Mouse (Mus musculus) left cerebral cortex, postnatal 25 days (tissue): ENCODE measurements around the gene Nectin2. TPM values are rescaled to one million over a fixed set of nuclear protein-coding genes. Genes with fewer than 3 reads are reported as not detected.
"Not testable (repeated sequence)": the region's sequence is repeated elsewhere in the genome, so short reads cannot be mapped to it uniquely, and the experiment has no call there.

Experiments used
- DNase-seq, 2 experiments: peaks; one replicate each; pipeline ENCODE4 v3.0.0; 2022; ENCODE audit warnings: low spot score in 2 of 2, mixed read lengths in 1 of 2
- intact Hi-C: fragments of 180-260 bp; cut with DNase I; formaldehyde crosslinking; loops from one replicate; pipeline ENCODE4 v1.15.1; 2025
- total RNA-seq, 2 experiments: library from RNA; stranded (reverse); gene quantifications; 2 replicates each; pipeline ENCODE4 v1.2.3; 2021

Gene Nectin2
- 1 to 10 TPM; 7.4 to 9.3 TPM for total RNA-seq

- peak; percentile 71 to 79 for DNase-seq
- intact Hi-C loops: loop anchor here (1.0 kb wide), 2 partner anchors 34 to 40 kb away; no protein-coding TSS in a partner anchor
Observed at GRCm38 (mm10) chr7:19750217-19751069, at the start of gene Nectin2. Gene Nectin2, minus strand, starts transcription at chr7:19750483.

- DNase-seq: peak; percentile 26 to 41
- intact Hi-C loops: no loop called here
Observed at GRCm38 (mm10) chr7:19796697-19797588, 46.7 kb upstream of the Nectin2 start, which contains the start of gene Cblc. Gene Cblc, minus strand, starts transcription at chr7:19796809.

DNA sequence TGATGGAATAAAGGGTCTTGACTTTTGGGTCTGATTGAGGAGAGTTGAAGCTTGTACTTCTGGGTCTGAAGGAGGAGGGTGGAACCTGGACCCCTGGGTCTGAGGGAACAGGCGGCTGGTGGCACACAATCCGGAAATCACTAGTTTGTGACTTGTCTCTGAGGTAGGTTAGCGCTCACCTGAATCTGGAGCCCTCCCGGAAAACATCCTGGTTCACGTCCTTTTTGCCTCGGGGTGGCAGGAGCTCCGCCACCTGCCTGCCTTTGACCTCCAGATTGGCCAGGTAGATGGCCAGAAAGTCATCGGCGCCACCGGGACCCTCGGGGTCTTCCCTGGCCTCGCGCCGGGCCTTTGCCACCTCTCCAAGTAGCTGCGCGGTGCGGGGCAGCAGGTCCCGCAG, 46.0 kb upstream of the Nectin2 start:
- DNase-seq: no peak
- intact Hi-C loops: no loop called here

- intact Hi-C loops: no loop called here
- no peak for DNase-seq
Observed at GRCm38 (mm10) chr7:19795236-19795635, 45.0 kb upstream of the Nectin2 start.

DNA sequence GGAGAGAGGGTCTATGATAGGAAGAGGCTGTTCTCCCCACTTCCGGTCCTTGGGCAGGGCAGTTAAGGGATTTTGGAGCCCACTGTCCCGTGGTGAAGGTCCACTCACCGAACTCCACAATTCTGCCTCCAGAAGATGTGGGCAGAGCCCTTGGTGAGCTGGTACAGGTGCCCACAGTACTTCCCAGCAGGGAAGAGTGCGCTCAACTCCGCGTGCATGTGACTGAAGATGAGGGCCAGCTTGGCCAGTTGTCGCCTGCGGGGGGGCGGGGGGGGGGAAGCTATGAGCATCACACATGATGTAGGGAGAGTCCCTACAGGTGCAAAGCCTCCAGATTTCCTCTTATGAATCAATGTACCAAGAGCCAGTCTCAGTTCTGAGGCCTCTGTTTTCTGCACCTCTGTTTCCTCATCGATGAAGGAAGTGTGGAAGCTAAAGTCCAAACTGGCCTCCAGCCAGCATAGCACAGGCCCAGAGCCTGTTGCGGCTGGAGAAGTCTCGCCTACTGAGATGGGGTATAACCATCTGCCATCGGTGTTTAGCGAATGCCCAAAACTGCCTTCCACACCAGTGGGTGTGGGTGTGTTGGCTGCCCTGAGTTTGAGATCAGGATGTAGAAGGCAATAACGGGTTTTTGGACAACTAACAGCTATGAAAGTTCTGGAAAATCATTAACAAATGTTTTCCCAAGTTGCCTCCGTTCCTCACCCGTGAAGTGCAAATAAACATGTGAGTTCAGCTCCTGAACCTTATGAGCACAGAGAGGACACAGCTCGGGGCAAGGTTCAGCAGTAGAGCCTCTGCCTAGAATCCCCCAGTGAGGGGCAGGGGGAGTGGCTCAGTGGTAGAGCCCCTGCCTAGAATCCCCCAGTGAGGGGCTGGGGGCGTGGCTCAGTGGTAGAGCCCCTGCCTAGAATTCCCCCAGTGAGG, 42.7 kb upstream of the Nectin2 start:
- intact Hi-C loops: no loop called here
- DNase-seq: no peak

DNA sequence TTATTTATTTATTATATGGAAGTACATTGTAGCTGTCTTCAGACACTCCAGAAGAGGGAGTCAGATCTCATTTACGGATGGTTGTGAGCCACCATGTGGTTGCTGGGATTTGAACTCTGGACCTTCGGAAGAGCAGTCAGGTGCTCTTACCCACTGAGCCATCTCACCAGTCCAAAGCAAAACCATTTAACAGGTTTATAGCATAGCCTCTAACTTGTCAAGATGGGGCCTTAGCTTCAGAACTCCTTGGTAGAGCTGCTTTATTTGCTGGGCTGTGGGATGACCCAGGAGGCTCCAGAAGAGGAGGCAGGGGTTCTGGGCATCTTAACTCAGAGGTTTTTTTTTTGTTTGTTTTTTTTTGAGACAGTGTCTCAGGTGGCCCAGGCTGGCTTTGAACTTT, 41.2 kb upstream of the Nectin2 start:
- DNase-seq, intact Hi-C loops: not testable (repeated sequence)

- intact Hi-C loops: loop anchor here (1.0 kb wide), 1 partner anchor 40 kb away; the partner anchor contains the start of gene Nectin2
- peak; percentile 82 to 83 for DNase-seq
Observed at GRCm38 (mm10) chr7:19789904-19790347, 39.6 kb upstream of the Nectin2 start.

GRCm38 (mm10) chr7:19785874-19786458, 35.7 kb upstream of the Nectin2 start:
- intact Hi-C loops: no loop called here
- no peak for DNase-seq

- intact Hi-C loops: no loop called here
Observed at GRCm38 (mm10) chr7:19784764-19785535, 34.7 kb upstream of the Nectin2 start.

DNA sequence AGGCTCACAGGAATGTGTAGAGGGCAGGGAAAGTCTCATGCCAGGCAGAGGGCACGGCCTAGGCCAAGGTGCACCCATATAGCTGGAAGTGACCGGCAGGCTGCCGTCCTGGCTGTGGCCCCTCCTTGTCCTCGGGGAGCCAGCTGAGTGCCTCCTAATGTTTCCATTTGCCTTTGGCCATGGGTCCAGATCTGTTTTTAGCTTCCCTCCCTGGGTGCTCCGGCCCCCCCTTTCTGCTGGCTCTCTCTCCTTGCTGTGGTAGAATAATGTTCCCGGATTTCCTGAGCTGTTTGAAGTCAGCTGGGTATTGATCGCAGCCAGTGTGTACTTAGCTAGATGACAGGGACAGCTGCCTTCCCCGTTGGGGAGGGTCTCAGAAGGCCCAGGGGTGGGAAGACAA, 33.3 kb upstream of the Nectin2 start:
- no peak for DNase-seq
- intact Hi-C loops: no loop called here

More at GRCm38 (mm10) chr7:19784764-19785535, 34.7 kb upstream of the Nectin2 start:
- DNase-seq: no peak

DNA sequence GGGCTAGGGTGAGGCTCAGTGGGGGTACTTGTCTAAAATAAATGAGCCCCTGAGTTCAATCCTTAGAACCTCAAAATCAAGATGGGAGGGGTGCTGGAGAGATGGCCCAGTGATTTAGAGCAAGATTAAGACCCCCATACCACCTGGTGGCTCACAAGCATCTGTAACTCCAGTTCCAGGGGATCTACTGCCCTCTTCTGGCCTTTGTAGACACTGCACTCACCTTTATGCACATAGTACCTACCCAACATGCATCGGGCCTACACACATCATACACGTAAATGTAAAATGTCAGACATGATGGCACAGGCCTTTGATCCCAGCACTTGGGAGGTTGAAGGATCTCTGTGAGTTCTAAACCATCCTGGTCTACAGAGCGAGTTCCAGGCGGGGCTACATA, 32.4 kb upstream of the Nectin2 start:
- intact Hi-C loops: no loop called here
- no peak for DNase-seq

- intact Hi-C loops: no loop called here
- no peak for DNase-seq
Observed at GRCm38 (mm10) chr7:19781741-19782140, 31.5 kb upstream of the Nectin2 start.

DNA sequence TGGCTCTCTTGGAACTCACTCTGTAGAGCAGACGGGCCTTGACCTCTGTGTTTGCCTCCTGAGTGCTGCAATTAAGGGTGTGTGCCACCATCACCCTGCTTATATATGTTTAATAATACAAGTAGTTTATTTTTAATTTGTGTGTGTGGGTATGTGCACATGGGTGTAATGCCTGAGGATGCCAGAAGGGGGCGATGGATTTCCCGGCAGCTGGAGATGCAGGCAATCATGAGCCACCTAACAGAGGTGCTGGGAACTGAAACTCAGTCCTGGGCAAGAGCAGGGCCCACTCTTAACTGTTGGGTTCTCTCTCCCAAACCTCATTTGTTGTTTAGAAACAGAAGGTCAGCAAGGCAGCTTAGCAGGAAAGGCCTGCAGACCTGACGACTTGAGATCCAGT, 29.6 kb upstream of the Nectin2 start:
- intact Hi-C loops: no loop called here

DNA sequence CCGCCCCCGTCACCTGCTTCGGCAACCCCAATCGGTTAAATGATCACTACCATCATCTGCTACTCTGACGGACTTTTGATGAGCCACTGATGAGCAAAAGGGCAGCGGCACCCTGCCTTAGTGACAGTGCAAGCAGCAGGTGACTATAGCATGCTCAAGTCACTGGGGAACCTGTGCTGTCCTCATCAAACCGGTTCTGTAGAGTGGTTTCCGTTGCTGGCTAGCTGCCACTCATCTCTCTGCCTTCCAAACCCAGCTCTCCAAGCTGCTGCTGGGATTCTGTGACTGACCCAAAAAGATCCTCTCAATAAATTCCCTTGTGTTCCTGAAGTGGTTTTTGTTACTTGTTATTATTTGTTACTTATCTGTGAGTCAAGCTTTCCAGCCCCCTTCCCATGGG, 28.4 kb upstream of the Nectin2 start:
- intact Hi-C loops: no loop called here
- no peak for DNase-seq

More for the DNA sequence above, 29.6 kb upstream of the Nectin2 start:
- DNase-seq: no peak

- intact Hi-C loops: no loop called here
- no peak for DNase-seq
Observed at GRCm38 (mm10) chr7:19777049-19777723, 26.9 kb upstream of the Nectin2 start.

- intact Hi-C loops: no loop called here
Observed at GRCm38 (mm10) chr7:19771682-19772081, 21.4 kb upstream of the Nectin2 start.

GRCm38 (mm10) chr7:19770984-19771391, 20.7 kb upstream of the Nectin2 start, which contains the start of gene Bcam:
Gene Bcam, minus strand, starts transcription at chr7:19771016.
- intact Hi-C loops: no loop called here
- no peak for DNase-seq

More at GRCm38 (mm10) chr7:19771682-19772081, 21.4 kb upstream of the Nectin2 start:
- DNase-seq: no peak
